Mouse (Mus musculus) T-helper 17 cell (primary cell): Measurements from ENCODE around the gene Thada.

Source experiments
- in situ Hi-C, 2 experiments: fragments of 300-600 bp; cut with MboI, MseI; formaldehyde crosslinking; loops; 1 replicate in 1 of 2; 2 replicates in 1 of 2; pipeline ENCODE4 v1.15.1; 2025; ENCODE audit warnings: high pct_unique_total_duplicates in 2 of 2

The Thada gene

DNA sequence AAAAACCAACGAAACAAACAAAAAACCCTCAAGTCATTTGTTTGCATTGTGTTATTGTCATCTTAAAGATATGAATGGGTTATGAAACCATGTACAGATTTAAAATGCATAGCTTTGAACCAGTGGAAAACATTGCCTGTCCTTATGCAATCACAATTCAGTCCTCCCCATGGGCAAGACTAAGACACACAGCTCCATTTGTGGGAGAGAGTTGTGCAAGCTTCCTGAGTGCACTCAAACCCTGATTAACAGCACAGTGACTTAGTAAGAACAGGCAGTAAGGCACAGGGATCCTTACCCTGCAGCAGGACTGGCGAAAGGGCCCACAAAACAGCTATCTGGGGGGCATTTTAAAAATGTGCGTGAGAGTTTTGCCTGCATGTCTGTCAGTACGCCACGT is 11.2 kb upstream of the Thada start:
- in situ Hi-C loops: no loop called here

DNA sequence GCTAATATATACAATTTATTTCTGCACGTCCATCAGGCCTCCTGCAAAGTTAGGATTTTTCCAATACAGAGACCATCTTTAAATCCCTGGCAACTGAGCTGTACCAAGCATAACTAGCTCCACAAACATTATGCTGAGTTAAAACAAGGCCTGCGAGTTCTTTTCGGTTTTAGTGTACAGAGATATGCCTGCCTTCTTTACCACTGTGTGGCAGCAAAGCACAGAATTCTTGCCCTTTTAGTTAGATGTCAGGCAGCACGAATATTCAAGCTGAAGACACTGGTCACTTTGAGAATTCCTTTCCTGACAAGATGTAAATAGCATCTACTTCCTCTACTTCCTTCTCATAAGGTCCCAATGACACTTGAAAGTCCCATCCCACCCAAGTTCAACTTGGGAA is 8.3 kb upstream of the Thada start:
- in situ Hi-C loops: no loop called here

DNA sequence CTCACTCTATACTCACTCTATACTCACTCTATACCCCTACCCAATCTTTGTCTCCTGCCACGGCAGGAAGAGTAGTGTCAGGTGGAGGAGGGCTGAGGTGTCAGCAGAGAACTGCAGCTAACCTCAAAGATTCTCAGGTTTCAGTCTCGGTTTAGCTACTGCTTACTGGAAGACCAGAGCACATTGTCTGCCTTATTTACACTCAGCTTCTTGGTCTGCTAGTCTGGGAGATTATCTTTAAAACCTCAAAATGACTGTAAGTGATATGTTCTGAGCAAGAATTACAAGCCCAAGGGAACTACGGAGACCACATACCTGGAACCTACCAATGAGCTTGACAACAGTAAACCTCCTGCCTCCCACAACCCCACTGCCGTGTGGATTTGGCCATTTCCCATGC is 31.0 kb downstream of the Thada start:
- in situ Hi-C loops: no loop called here

DNA sequence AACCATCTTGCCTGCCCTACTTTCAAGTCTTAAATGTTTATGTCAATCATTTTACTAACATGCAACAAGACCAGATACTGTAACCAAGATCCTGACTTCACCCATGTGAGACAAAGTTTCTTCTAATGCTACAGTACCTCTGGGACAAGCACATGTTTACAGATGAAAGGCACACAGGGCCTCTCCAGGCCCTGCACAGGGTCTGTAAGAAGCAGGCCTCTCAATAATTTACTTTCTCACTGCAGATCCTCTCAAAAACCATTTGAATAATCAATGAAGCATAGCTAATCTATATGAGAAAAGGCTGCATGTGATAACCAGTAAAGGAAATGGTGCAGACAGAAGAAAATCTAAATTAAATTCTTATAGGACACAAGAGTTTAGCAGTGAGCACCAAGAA is 31.8 kb downstream of the Thada start:
- in situ Hi-C loops: loop anchor here in 1 of 2 experiments (5.0 kb wide), 1 partner anchor 52 kb away; no protein-coding TSS in a partner anchor

DNA sequence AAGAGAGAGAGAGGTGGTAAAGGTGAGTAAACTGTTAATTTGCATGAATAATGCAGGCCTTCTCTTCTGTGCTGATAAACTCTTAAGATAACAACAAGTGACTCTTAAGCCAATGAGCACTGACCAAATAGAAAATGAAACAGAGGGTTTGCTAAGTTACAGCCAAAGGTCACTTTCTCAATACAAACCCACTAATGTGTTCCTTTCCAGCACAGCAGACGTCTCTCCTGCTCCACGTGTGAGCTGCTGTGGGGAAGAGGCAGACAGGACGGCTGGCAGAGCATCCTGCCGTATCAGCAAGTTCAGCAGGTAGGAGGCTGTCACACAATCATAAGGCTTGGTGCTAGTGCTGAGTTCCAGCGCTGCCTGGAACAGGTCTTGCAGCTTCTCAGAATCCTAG is 34.0 kb downstream of the Thada start:
- in situ Hi-C loops: loop anchor here in 1 of 2 experiments (5.0 kb wide), 1 partner anchor 50 kb away; no protein-coding TSS in a partner anchor

DNA sequence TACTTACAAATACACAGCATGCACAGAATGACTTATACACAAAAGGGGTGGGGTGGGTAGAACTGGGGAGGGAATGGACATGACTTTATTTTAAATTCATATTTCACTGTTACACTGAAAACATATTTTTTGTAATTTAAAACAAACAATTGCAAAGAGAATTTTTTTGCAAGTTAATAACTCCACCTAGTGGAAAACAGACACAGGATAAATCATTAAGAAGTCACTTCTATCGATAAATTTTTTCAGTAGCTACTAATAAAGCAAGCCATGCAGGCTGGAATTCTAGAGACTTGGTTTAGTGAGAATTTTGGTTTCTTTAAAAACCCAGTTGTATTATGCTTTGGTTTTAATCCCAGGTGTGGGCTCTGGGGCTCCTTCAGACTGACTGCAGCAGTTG is 41.7 kb downstream of the Thada start:
- in situ Hi-C loops: no loop called here

DNA sequence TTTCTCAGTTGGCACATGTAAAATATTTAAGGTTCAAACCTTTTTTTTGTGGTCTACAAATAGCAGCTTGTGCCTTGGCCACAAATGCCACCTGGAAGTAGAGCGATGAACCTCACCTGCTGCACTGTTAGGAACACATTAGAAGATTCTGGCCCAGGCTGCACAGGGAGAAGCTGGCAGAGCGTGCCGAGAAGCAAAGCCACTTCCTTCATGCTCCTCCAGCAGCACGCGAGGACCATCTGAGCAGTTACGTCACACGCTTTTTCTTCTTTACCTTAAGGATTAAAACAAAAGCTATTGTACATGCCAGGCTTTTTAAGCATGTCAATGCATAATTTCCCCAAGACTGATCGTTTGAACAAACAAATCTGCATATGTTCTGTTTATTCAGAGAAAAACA is 43.1 kb downstream of the Thada start:
- in situ Hi-C loops: no loop called here

DNA sequence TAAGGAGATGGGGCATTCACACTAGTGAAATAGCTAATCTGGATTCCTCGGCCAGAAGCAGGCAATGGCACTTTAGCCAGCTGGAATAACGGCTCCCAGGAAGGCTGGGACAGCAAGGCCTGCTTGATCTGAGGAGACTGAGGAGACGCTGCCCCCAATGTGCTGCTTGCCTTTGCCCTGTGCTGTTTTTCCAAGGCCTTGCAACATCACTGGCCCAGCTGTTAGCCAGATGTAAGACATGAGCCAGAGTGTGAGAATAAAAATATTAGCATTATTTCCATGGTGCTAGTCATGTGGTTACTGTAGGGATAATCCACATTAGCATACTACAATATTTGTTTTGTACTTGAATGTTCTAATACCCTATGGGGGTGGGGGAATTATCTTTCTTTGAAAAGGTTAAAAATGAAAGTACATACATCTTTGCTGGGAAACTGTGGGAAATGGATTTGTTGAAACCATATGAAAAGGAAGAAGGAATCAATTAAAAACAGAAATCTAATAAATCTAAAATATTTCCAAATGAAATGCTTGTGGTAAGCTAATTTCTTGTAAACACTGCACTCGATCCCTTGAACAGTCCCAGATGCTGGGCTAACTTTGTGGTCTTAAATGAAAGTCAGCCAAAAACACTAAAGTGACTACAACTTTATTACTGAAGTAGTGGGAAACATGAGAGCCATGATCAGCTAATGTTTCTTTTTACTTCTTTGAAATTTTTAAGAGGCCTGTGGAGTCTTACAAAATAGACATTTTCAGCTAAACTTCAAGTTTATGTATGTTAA is 43.8 kb downstream of the Thada start:
- in situ Hi-C loops: no loop called here

DNA sequence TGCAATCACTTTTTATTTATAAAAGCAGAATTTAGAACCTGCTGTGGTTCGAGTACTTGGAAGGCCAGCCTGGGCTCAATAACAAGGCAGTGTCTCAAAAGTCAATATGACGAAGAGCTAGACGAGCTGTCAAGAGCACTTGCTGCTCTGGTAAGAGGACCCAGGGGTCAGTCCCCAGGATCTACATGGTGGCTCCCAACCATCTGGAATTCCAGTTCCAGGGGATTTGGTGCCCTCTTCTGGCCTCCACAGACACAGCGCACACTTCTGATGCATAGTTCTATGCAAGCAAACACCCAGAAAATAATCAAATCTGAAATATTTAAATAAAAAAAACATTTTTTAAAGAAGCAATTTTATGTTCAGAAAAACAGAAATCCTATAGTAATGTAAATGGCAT is 45.0 kb downstream of the Thada start:
- in situ Hi-C loops: no loop called here

DNA sequence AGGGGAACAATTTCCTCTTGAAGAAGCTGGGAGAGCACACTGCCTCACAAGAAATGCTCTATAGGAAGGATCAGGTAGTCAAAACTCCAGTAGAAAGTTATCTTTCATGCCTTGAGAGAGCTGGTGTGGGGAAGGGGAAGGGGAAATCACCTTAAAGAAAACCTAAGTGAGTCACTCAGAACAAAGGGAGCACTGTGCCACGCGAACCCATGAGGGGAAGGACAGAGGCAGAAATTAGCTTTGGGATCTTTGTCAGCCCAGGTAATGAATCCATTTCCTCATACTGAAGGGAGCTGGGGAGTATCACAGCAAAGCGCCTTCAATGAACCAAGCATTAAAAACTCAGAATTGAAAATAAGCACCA is 45.7 kb downstream of the Thada start:
- in situ Hi-C loops: no loop called here

DNA sequence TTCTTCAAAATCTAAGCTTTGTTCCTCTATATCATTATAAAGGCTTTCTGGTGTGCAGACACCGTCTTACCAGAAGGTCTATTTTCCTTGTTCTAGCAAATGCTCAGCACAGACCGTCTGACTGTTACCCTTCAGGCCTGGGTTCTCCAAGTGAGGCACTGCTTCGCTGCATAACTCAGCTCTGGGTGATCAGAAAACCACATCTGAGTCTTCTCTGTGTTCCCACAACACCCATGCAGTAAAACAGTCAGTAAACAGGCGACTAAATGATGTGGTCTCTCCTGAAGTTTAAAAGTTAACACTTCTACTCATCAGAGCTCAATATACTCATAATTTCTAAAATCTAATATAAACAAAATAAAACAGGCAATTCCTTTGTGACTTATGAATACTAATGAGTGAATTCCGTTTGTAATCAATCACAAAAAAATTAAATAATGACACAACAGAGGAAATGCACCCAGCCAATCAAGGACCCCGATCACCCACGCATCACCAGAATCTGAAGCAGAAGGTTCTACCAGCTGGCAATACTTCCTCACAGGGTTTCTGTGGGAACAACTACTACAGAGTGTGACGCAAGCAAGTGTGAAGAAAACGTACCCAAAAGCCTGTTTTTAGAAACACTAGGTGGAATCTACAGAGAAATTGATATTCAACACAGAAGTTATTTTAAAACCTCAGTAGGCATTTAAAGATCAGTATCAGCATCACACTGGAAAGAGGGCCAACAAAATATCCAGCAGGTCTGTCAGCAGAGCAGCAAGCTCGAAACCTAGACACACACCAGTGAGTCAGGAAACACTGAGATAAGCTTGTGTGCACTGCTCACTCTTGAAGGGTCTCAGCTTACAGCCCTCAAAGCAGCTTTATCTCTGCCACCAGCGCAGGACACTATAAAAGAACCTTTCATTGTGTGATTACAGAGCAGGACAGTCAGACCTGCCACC is 46.4 kb downstream of the Thada start:
- in situ Hi-C loops: no loop called here

DNA sequence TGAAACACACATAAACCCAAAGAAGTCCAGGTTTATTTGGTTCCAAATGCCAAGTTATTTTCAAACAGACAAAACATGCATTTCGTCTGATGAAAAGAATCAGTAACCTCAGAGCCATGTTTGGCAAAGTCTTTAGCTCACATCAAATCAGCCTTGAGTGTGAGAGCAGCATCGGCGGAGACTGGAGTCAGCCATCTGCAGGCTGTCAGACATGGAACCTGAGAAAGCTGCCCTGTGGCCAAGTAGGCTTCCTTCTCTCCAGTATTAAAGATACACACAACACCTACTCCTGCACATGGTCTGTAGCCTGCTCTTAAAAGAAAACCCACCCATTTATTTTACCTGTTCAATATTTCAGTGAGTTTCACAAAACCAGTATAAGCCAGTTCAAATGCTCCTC is 50.1 kb downstream of the Thada start:
- in situ Hi-C loops: no loop called here

DNA sequence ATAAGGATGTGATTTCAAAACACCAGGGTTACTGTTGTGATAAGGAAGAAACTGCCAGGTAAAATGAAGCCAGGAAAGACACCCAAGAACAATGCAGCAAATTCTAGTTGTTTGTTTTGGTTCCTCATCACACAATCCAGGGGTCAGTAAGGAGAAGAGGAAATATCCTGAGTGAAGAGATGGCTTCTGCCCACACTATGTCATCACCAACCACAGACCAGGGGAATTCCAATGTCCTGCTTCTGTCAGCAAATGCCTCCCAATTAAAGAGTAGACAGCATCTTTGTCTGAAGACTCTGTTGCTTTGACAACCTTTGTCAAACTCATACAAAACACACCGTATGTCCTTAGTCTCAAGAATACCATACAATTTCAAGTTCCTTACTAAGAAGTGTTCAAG is 57.3 kb downstream of the Thada start:
- in situ Hi-C loops: no loop called here

DNA sequence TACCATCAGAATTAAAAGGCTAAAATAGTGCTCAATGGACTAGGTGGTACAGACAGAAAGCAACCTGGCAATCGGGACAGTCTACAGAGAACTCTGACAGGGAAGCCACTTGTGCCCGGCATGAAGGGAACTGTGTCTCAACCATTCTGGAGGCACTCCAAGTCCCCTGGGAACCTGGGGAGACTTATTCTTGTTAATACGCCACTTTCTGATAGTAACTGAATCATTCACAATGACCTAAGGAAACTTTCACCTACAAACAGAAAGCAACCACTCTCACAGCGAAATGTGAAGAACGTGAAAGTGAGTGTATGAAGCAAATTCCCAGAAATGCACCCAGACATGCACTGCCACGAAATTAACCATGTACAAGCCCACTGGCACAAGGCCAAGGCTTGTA is 60.4 kb downstream of the Thada start:
- in situ Hi-C loops: no loop called here

DNA sequence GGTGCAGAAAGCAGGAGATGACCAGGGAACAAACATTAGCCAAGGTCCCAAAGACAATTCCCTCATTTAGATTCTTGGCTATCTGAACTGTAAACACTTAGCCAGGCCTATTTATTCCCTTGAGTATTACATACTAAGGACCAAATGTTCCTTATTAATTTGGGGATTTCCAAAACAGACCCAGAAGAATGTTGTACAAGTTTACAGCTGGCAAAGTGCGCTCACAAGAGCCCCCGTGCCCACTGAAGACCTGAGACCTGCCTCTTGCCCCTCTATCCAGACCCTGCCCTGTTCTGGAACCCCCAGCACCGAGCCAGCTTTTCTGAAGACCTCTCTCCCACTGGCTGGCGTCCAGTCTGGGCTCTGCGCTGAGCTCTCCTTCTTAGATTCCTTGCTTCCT is 64.2 kb downstream of the Thada start:
- in situ Hi-C loops: no loop called here

DNA sequence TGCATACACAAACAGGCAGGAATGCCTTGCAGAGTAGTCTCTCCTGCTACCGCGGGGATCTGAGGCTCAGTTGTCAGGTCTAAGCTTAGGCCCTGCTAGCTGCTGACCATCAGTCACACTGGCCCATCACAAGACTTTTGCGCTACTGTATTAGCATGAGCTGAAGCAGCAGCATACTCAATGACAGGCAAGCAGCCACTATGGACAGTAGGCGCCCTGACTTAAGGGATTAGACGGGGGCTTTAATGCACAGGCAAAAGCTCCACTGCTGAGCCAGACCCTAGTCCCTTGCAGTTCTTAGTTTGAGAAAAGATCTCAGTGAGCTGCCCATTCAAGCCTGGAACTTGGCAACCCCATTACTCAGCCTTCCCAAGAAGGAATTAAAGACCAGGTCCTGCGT is 66.6 kb downstream of the Thada start:
- in situ Hi-C loops: loop anchor here in 1 of 2 experiments (25.0 kb wide), 2 partner anchors 412 to 512 kb away; no protein-coding TSS in a partner anchor

DNA sequence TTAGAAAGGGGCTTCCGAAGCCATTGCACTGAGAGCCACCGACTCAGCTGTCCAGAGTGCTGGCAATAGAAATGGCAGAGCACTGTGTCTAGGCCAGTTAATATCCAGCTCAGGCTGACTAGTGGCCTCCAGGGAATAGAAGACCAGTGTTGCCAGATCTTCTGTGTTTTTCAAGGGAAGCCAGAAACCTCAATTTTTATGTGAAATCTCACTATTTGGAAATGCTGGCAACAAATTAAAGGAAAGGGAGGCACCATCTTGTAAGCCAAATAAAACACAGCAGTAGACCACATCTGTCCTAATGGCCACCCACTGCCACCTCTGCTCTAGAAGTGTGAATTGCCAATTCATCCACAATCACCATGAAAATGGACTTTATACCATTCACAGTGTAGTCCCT is 76.0 kb downstream of the Thada start:
- in situ Hi-C loops: loop anchor here in 1 of 2 experiments (25.0 kb wide), 2 partner anchors 403 to 503 kb away; no protein-coding TSS in a partner anchor

DNA sequence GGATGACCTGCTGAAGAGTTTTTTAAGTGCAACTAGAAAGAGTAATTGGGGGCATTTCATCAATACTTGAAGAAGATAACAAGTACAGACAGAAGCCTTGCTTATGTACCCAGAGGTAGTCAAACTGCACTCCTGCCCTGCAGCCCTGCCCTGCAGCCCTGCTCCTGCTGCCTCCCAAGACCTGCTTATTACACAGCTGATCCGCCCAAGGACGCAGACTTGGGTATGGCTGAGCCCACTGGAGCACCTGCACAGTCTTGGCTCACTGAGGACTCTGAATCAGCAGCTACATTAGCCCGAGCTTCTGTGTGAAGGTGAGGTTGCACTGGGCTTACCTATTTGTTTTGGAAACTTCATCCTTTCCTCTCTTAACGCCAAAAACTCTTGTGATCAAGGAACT is 79.8 kb downstream of the Thada start:
- in situ Hi-C loops: loop anchor here (10.0 to 25.0 kb wide), 3 partner anchors 399 to 511 kb away; no protein-coding TSS in a partner anchor

DNA sequence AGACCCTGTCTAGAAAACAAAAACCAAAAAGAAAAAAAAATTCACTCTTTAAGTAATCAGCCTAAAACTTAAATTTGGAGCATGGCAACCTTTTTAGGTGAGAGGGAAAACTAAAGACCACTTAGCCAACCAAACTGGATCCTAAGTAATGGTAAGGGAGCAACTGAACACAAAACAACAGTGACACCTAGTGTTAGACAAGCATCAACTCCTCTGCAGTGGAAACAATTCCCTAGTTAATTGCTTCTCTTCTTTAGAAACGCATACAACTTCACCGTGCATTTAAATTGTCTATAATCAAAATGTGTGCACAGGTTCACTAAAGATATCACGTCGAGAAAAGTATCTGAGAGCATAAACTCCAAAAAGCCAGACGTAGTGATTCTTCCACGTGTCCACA is 80.3 kb downstream of the Thada start:
- in situ Hi-C loops: loop anchor here (10.0 to 25.0 kb wide), 3 partner anchors 398 to 511 kb away; no protein-coding TSS in a partner anchor

DNA sequence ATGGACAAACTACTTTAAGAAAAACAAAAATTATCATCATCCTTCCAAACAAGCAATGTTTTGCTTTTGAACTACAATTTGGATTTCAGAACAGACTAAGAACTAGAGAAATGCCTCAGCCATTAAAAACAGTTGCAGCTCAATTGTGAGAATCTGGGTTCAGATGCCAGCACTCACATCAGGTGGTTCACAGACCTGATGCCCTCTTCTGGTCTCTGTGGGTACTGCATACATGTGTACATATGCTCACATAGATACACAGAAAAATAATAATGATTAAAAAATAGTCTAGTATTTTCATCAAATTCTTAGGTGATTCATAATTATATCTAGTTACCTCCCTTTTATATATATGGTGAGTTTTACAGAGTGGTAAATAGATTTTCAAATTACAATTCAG is 81.3 kb downstream of the Thada start:
- in situ Hi-C loops: loop anchor here (5.0 to 25.0 kb wide), 5 partner anchors 48 to 510 kb away; no protein-coding TSS in a partner anchor

DNA sequence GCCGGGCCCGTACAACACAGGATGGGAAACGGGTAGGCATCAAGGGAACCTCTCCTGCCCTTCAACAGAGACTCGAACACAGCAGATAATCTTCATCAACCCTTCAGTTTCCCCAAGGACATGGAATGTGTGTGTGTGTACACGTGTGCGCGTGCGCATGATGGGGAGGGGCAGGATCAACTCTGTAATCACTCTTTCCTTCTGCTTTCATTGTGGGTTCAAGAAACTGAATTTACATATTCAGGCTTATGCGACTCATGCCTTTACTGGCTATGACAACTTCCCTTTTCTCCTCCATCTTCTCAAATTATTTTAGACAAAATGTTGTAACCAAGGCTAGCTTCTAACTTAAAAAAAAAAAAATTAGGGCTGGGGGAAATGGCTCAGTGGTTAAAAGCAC is 85.7 kb downstream of the Thada start:
- in situ Hi-C loops: loop anchor here (5.0 to 25.0 kb wide), 5 partner anchors 52 to 506 kb away; no protein-coding TSS in a partner anchor

DNA sequence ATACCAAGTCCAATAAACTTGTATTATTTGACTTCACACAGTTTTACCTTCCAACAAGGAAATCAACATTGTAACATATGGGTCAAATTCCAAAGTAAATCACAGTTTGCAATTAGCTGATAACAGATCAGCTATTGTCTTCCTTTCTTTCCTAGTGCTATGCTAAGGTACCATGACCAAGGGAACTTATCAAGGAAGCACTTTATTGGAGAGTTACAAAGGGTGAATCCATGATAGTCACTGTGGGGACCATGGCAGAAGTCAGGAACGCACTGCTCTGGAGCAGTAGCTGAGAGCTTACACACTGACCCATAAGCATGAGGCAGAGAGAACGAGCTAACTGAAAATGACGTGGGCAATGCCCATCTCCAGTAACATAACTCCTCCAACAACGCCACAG is 89.1 kb downstream of the Thada start:
- in situ Hi-C loops: loop anchor here in 1 of 2 experiments (25.0 kb wide), 2 partner anchors 390 to 490 kb away; no protein-coding TSS in a partner anchor
